Mouse (Mus musculus) kidney, embryonic 15.5 days (tissue): ENCODE data around the gene Lpin2. TPM values are rescaled to one million over a fixed set of nuclear protein-coding genes. Genes with fewer than 3 reads are reported as not detected.
A peak's percentile ranks its signal among the peaks of the same experiment; 100 is the strongest.

Experiments used
- ATAC-seq: fragments of 200-750 bp; cut with Nextera tagmentation; replicated peaks from 2 replicates; pipeline ENCODE4 v1.8.0; 2017; ENCODE audit warnings: moderate TSS enrichment; ENCODE audit not compliant: low FRiP score
- H3K27ac ChIP-seq: fragments of 300-500 bp; sonication (generic); 2 replicates; pipeline ENCODE4 v1.5.1; 2015; ENCODE audit warnings: mild to moderate bottlenecking, inconsistent platforms
- H3K27me3 ChIP-seq: fragments of 300-500 bp; sonication (generic); 2 replicates; pipeline ENCODE4 v1.6.1; 2015; ENCODE audit warnings: inconsistent platforms
- H3K36me3 ChIP-seq: fragments of 300-500 bp; sonication (generic); 2 replicates; pipeline ENCODE4 v1.6.1; 2015; ENCODE audit warnings: inconsistent platforms
- H3K4me1 ChIP-seq: fragments of 300-500 bp; sonication (generic); 2 replicates; pipeline ENCODE4 v1.6.1; 2015; ENCODE audit warnings: inconsistent platforms
- H3K4me2 ChIP-seq: fragments of 300-500 bp; sonication (generic); 2 replicates; pipeline ENCODE4 v1.6.1; 2015; ENCODE audit warnings: moderate library complexity, mild to moderate bottlenecking, inconsistent platforms
- H3K4me3 ChIP-seq: fragments of 300-500 bp; sonication (generic); replicated peaks from 2 replicates; pipeline ENCODE4 v1.5.1; 2015; ENCODE audit warnings: mild to moderate bottlenecking, inconsistent platforms
- H3K9ac ChIP-seq: fragments of 300-500 bp; sonication (generic); 2 replicates; pipeline ENCODE4 v1.6.1; 2015; ENCODE audit warnings: mild to moderate bottlenecking, inconsistent platforms
- H3K9me3 ChIP-seq: fragments of 300-500 bp; sonication (generic); replicated peaks from 2 replicates; pipeline ENCODE4 v1.6.1; 2016; ENCODE audit warnings: inconsistent platforms
- WGBS: fragments of 180-500 bp; shearing (Covaris S2); methylation state at CpG from one replicate; pipeline ENCODE4 v1.1.7; 2015; ENCODE audit warnings: mixed read lengths; 5-methylcytosine and 5-hydroxymethylcytosine counted together
- polyA plus RNA-seq: library from polyadenylated mRNA; unstranded; fragments of >200 nt; fragmentation: Nextera tagmentation; extraction: Ambion mirVana; gene quantifications from 2 replicates; pipeline ENCODE4 v1.2.1, GENCODE M21; 2015

Lpin2 gene
- polyA plus RNA-seq, 1 experiment from 2014 or later, result 70.7 TPM

DNA sequence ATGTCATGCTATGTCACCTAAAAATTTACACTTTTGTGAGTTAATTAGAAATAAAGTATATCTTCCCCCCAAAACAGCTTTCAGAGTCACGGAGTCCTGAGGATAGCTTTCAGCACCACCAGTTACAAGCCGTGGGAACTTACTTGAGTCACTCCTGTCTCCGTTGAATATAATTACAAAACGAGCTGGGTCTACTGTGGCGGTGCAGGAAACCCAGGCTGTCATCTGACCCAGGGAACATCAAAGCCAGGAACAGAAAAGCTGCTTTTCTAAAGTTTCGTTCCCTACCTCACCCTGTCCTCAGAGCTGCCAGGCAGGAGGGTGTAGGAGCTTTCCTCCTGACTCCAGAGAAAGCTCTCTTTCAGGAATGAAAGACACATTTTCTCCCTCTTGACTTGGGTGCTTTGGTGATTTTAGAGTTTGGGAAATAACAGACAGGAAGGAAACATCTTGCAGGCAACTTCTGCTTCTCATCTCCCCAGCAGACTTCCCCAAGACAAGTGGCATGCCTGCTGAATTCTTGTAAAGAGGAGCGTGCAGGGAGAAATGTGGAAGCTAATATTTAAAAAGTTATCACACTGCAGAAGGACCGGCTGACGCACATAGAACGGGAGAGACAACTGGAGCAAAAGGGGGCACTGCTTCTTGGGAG is 3.7 kb upstream of the Lpin2 start:
- Histone ChIP-seq H3K27ac (peak overlapping the region; percentile 70), H3K36me3 (no peaks in the 10 kb centered on the region), H3K9ac (no peak overlapping the region), H3K9me3 (no peaks in the 10 kb centered on the region), H3K27me3 (no peaks in the 10 kb centered on the region), H3K4me2 (peak overlapping the region; percentile 17; the same call in 1 of the 2 replicates), H3K4me3 (no peak overlapping the region), H3K4me1 (peaks cover 30% of the 10 kb centered on the region)
- WGBS, result 21% methylated on average over 10 of the region's 10 CpGs
- ATAC-seq, result no peak

DNA sequence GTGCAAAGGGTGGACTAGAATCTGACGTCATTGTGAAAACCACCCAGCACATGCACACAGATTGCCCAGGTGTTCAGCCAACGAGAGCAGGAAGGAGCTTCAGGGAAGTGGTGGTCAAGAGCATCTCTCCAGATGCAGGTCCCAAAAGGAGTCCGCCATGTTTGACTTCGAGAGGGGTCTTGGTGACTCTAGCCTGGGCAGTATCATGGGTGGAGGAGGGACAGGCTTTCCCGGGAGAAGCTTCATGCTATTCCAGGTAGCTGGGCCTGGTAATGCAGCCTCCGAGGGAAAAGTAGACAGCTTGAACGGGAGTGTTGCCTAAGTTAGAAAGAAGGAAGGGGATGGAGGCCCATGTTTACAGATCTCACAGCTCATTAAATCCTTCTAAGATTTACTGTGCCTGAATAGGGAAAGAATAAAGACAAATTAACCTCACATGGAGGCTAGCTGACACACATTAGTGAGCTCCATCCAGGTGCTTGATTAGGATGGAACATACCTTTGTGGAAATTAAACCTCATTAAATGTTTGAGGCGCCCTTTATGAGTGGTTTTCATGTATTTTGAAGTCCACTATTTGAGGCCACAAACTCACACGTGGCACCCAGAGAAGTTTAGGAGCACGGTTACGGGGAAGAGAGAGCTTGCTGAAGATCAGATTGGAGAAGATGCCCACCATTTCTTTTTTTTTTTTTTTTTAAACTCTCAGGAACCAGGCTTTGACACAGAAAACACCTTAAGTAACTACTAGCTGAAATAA is 2.6 kb upstream of the Lpin2 start:
- H3K4me3 ChIP-seq, result no peak overlapping the region
- H3K4me2 ChIP-seq, result no peak overlapping the region
- H3K27me3 ChIP-seq, result no peaks in the 10 kb centered on the region
- H3K9me3 ChIP-seq, result no peaks in the 10 kb centered on the region
- peak overlapping the region; percentile 54 for H3K27ac ChIP-seq
- ATAC-seq, result no peak
- H3K9ac ChIP-seq, result no peak overlapping the region
- peaks cover 35% of the 10 kb centered on the region for H3K4me1 ChIP-seq
- no peaks in the 10 kb centered on the region for H3K36me3 ChIP-seq
- 53% methylated on average over 11 of the region's 11 CpGs for WGBS

DNA sequence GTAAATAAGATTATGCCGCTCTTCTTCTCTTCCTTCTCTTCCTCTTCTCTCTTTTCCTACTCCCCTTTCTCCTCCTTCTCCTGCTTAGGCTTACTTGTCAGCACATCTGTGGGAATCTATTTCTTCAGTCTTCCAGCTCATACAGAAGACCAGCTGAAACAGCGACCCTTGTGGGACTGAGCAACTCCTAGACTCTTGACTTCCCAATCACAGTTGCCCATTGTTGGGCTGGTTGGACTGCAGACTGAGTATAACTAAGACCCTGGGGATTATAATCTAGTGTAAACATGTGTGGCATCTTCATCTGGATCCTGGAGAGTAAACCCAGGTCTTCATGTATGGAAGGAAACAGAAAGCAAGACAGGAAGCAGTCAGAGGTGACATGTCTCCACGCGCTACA is 1.8 kb upstream of the Lpin2 start:
- WGBS, result 92% methylated on average over 4 of the region's 4 CpGs
- no peaks in the 10 kb centered on the region for H3K27me3 ChIP-seq
- no peaks in the 10 kb centered on the region for H3K36me3 ChIP-seq
- no peak overlapping the region for H3K4me2 ChIP-seq
- H3K27ac ChIP-seq, result no peak overlapping the region
- ATAC-seq, result no peak
- H3K4me1 ChIP-seq, result peaks cover 44% of the 10 kb centered on the region
- H3K9ac ChIP-seq, result no peak overlapping the region
- no peak overlapping the region for H3K4me3 ChIP-seq
- H3K9me3 ChIP-seq, result no peaks in the 10 kb centered on the region

DNA sequence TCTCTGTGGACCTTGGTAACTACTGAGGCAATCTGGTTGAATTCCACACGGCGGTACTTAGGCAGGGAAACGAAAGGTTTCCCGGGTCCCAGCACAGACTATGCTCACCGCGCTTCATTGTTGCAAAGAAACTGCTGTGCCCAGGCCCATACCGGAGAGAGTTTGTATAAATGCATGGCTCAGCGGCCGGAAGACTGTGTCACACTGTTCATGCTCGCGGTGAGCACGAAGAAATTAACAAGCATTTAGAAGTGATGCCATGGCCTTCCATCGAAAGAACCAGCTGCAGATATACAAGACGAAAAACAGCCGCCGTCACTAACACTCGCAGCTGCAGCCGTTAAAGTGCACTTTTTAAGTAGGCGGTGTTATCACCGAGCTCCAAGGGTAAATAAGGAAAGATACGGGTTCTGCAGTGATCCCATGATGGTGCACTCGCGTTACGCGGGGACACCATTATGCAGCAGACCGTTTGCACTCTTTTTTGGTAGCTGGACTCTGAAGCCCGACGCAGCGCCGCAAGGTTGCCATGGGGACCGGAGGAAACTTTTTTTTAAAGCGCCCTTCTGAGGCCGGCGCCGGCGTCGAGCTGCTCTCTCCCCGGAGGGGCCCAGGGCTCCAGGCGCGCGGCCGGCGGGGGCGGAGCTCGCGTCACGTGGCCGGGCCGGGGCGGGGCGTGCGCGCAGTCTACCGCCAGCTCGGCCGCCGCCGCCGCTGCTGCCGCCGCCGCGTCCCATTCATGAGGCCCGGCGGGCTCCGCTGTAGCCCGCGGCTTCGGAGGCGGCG is 704 bp downstream of the Lpin2 start:
- Histone ChIP-seq H3K36me3 (no peaks in the 10 kb centered on the region), H3K9me3 (no peaks in the 10 kb centered on the region), H3K4me3 (peak overlapping the region; percentile 94), H3K4me1 (peaks cover 58% of the 10 kb centered on the region), H3K27me3 (no peaks in the 10 kb centered on the region), H3K27ac (peak overlapping the region; percentile 96), H3K4me2 (peak overlapping the region; percentile 87), H3K9ac (peak overlapping the region; percentile 97)
- ATAC-seq, result peak; percentile 97
- 0% methylated on average over 67 of the region's 71 CpGs for WGBS

DNA sequence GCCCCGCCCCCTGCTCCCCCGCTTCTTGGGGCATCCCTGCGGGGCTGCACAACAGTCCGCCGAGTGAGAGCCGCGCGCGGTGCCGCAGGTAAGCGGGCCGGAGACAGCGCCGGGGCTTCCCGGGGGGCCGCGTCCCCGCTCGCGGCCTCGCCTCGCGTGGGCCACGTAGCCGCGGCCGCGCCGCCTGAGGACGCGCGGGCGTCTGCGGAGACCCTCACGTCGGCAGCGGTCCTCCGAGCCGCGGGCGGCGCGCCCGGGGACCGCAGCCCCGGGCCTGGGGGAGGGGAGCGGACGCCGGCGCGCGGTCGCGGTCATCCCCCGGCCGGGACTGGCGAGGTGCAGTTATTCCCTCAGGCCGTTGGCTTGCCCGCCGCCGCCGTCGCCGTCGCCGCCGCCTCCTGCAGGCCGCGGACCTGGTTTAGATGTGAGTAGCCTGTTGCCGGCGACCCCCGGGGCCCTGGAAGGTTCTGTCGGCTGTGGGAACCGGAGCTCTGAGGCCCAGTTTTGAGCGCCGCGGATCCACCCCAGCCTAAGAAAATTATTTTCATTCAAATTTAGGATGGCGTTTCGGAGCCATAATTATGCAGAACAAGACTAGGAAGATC is 1.4 kb downstream of the Lpin2 start:
- H3K4me1 ChIP-seq, result peaks cover 54% of the 10 kb centered on the region

DNA sequence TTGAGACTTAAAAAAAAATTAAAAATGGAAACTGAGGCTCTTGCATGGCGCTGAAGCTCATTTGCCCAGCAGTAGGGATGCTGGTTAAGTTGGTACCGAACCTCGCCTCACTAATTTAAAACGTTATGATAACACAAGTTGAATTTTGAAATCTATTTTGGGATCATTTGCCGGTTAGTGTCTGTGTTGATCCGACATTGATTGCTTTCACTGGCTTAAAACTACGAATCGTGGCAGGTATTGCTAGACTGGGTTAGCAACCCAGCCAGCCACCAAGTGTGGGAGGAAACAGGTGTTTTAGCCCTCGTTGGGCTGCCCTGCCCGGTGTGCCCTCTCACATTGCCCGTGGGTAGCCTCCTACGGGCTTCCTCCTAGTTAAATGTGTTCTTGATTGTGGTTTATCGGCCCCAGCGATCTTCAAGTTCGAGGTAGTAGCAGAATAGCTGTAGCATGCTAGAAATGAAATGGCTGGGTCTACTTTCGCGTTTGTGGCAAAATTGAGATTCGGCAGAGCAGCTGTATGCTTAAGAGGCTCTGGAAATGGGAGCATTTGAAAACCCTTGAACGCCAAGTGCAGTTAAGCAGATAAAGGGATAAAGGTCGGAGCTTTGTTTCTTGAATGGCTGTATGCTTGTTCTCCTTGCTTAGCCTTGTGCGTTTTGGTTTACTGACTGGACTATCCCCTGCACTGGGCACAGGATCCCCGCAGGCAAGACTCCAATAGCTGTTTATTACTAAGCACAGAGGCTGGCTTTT is 2.2 kb downstream of the Lpin2 start:
- Histone ChIP-seq H3K4me3 (peak overlapping the region; percentile 94), H3K9ac (peak overlapping the region; percentile 97), H3K4me1 (peaks cover 50% of the 10 kb centered on the region), H3K4me2 (peak overlapping the region; percentile 87), H3K36me3 (no peaks in the 10 kb centered on the region), H3K9me3 (no peaks in the 10 kb centered on the region), H3K27ac (peak overlapping the region; percentile 96), H3K27me3 (no peaks in the 10 kb centered on the region)
- WGBS, result 5% methylated on average over 22 of the region's 22 CpGs
- no peak for ATAC-seq

More for the DNA sequence above, 1.4 kb downstream of the Lpin2 start:
- under 1% methylated on average over 72 of the region's 79 CpGs for WGBS
- H3K4me3 ChIP-seq, result peak overlapping the region; percentile 94
- H3K9me3 ChIP-seq, result no peaks in the 10 kb centered on the region
- no peak for ATAC-seq
- peak overlapping the region; percentile 97 for H3K9ac ChIP-seq
- H3K27ac ChIP-seq, result peak overlapping the region; percentile 96
- no peaks in the 10 kb centered on the region for H3K36me3 ChIP-seq
- H3K27me3 ChIP-seq, result no peaks in the 10 kb centered on the region
- peak overlapping the region; percentile 87 for H3K4me2 ChIP-seq

DNA sequence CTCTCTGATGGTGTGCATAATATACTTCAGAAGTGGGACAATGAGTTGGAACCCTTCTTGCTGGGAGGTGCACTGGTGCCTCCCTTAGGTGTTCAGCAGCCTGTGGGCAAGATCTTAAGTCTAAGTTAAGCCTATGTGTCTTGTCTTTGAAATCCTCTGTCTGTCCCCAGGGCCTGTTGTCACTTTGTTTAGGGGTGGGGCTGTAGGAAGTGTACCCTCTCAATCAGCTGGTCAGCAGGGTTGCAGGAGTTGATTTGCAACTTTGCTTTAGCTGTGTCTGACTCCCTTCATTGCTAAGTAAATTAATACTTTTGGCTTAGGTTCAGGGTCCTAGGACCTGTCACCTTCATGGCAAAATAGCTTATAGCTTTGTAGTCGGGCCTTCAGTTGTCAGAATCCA is 3.0 kb downstream of the Lpin2 start:
- Histone ChIP-seq H3K27ac (peak overlapping the region; percentile 96; the same call in 1 of the 2 replicates), H3K9me3 (no peaks in the 10 kb centered on the region), H3K27me3 (no peaks in the 10 kb centered on the region), H3K36me3 (no peaks in the 10 kb centered on the region), H3K4me3 (peak overlapping the region; percentile 94), H3K4me1 (peaks cover 53% of the 10 kb centered on the region), H3K9ac (peak overlapping the region; percentile 97; the same call in 1 of the 2 replicates), H3K4me2 (peak overlapping the region; percentile 87)
- 20% methylated on average over 1 of the region's 1 CpGs for WGBS
- ATAC-seq, result no peak

DNA sequence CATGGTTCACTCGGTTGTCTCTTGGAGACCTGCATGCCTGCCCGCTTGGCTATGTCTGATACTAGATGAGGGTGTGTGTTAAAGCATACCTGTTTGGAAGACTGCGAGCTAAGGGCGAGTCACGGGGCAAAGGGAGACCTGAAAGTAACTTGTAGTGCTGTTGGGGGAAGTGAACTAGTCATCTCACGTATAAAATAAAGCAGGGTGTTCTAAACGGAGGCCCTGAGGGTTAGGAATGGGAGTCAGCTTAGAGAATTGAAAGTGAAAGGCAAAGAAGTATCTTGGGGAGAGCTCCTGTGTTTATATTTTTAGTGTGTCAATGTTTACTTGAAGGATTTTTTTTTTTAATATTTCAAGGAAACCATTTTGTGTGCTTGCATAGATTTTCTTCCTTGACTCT is 8.2 kb downstream of the Lpin2 start:
- WGBS, result 86% methylated on average over 7 of the region's 7 CpGs
- H3K4me2 ChIP-seq, result no peak overlapping the region

DNA sequence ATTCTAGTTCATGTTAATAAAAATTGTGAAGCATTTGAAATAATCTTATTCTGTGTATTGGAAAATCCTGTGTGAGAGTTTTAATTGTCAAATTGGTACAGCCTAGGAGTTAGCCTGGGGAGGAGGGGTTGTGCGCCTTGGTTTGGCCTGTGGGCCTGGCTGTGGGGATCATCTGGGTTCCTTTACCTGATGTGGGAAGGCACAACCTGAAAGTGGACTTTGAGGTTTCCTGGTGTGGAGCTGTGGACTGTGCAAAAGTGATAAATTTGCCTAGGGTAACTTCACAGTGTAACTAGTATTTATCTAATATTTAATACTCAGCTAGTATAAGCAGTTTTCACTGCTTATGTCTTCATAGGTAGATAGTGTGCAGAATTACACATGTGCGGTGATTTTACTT is 8.7 kb downstream of the Lpin2 start:
- Histone ChIP-seq H3K9me3 (no peaks in the 10 kb centered on the region), H3K27ac (no peak overlapping the region), H3K4me1 (peaks cover 50% of the 10 kb centered on the region), H3K4me2 (no peak overlapping the region), H3K9ac (no peak overlapping the region), H3K4me3 (no peak overlapping the region), H3K27me3 (no peaks in the 10 kb centered on the region), H3K36me3 (no peaks in the 10 kb centered on the region)
- no peak for ATAC-seq
- WGBS, result 95% methylated on average over 2 of the region's 2 CpGs

More for the DNA sequence above, 8.2 kb downstream of the Lpin2 start:
- Histone ChIP-seq H3K36me3 (no peaks in the 10 kb centered on the region), H3K27me3 (no peaks in the 10 kb centered on the region), H3K4me3 (no peak overlapping the region), H3K4me1 (peaks cover 47% of the 10 kb centered on the region), H3K27ac (no peak overlapping the region), H3K9me3 (no peaks in the 10 kb centered on the region), H3K9ac (no peak overlapping the region)
- ATAC-seq, result no peak

DNA sequence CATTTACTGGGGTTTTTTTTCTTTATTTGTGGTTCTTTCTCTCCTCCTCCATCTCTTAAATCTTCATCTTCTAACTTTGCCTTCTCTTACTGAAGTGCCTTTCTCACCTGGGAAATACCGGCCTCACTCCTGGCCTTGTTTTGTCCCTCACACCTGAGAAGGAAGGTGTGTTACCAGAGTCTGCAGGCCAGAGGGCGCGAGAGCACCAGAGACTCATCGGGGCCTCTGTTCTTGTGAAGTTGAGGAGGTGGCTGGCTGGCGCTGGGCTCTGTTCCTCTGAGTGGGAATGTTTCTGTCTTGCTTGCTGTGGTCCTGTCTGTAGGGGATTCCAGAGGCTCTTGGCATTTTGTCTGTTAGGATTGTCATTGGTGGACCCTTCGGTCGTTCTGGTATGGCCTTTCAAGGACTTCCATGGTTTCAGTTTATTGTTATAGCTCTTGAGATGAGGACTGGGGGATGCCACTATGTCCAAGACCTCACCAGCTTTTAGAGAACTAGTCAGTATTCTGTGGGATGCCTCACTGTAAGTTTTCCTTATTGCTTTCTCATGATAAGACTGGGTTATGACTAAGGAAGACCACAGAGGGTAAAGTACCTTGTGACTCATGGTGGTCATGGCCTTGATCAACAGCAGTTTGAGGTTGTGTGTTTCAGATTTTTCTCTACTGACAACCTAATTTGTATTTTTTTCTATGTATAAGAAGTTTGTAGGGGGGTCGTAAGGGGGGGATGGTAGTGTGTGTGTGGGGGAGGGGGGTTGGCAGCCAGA is 9.5 kb downstream of the Lpin2 start:
- no peak for ATAC-seq
- no peak overlapping the region for H3K4me2 ChIP-seq
- 83% methylated on average over 8 of the region's 8 CpGs for WGBS
- no peaks in the 10 kb centered on the region for H3K9me3 ChIP-seq
- peaks cover 49% of the 10 kb centered on the region for H3K4me1 ChIP-seq
- H3K27me3 ChIP-seq, result no peaks in the 10 kb centered on the region
- H3K36me3 ChIP-seq, result no peaks in the 10 kb centered on the region
- no peak overlapping the region for H3K4me3 ChIP-seq
- no peak overlapping the region for H3K27ac ChIP-seq
- no peak overlapping the region for H3K9ac ChIP-seq
